Mouse (Mus musculus) testis, postnatal 14 days (tissue): ENCODE measurements around the gene Uxs1.

Source experiments
- DNase-seq: peaks from one replicate; pipeline ENCODE4 v3.0.0; 2021; ENCODE audit warnings: low spot score

Gene Uxs1

GRCm38 (mm10) chr1:43798048-43798447 is 29.6 kb downstream of the Uxs1 start:
- DNase-seq, result no peak

GRCm38 (mm10) chr1:43789765-43790164 is 37.8 kb downstream of the Uxs1 start:
- DNase-seq, result no peak

GRCm38 (mm10) chr1:43786711-43787110 is 40.9 kb downstream of the Uxs1 start:
- no peak for DNase-seq

- no peak for DNase-seq
These were observed 42.3 kb downstream of the Uxs1 start for GRCm38 (mm10) chr1:43785316-43785715.

GRCm38 (mm10) chr1:43783186-43783585 is 44.4 kb downstream of the Uxs1 start:
- DNase-seq, result no peak

- no peak for DNase-seq
These were observed 44.9 kb downstream of the Uxs1 start for GRCm38 (mm10) chr1:43782680-43783079.

- no peak for DNase-seq
These were observed 45.9 kb downstream of the Uxs1 start for GRCm38 (mm10) chr1:43781672-43782071.

GRCm38 (mm10) chr1:43781195-43781594 is 46.4 kb downstream of the Uxs1 start:
- no peak for DNase-seq

- no peak for DNase-seq
These were observed 51.5 kb downstream of the Uxs1 start for GRCm38 (mm10) chr1:43776106-43776505.

GRCm38 (mm10) chr1:43774126-43774525 is 53.5 kb downstream of the Uxs1 start:
- DNase-seq, result no peak

GRCm38 (mm10) chr1:43772694-43773093 is 54.9 kb downstream of the Uxs1 start:
- no peak for DNase-seq

- no peak for DNase-seq
These were observed 57.6 kb downstream of the Uxs1 start for GRCm38 (mm10) chr1:43770032-43770431.

GRCm38 (mm10) chr1:43769348-43769747 is 58.3 kb downstream of the Uxs1 start:
- no peak for DNase-seq

- no peak for DNase-seq
These were observed 59.1 kb downstream of the Uxs1 start for GRCm38 (mm10) chr1:43768385-43768990.

GRCm38 (mm10) chr1:43766328-43766727 is 61.3 kb downstream of the Uxs1 start:
- no peak for DNase-seq

- no peak for DNase-seq
These were observed 63.1 kb downstream of the Uxs1 start for GRCm38 (mm10) chr1:43764481-43764880.

- DNase-seq, result no peak
These were observed 67.5 kb downstream of the Uxs1 start for GRCm38 (mm10) chr1:43760085-43760484.

GRCm38 (mm10) chr1:43754448-43755312 is 72.9 kb downstream of the Uxs1 start:
- no peak for DNase-seq

- no peak for DNase-seq
These were observed 89.1 kb downstream of the Uxs1 start for GRCm38 (mm10) chr1:43738519-43738894.

- DNase-seq, result peak; percentile 16
These were observed 89.6 kb downstream of the Uxs1 start for GRCm38 (mm10) chr1:43737812-43738518.

- no peak for DNase-seq
These were observed 94.9 kb downstream of the Uxs1 start for GRCm38 (mm10) chr1:43732657-43733056.

- DNase-seq, result no peak
These were observed 95.5 kb downstream of the Uxs1 start for GRCm38 (mm10) chr1:43732100-43732499.

- DNase-seq, result peak; percentile 33
These were observed 97.1 kb downstream of the Uxs1 start, which contains the start of gene 1500015O10Rik for GRCm38 (mm10) chr1:43730491-43730924. TSS of gene 1500015O10Rik (plus strand) at chr1:43730602.
